ENCODE assay signal across 8 mouse cellular contexts in the genomic region with DNA sequence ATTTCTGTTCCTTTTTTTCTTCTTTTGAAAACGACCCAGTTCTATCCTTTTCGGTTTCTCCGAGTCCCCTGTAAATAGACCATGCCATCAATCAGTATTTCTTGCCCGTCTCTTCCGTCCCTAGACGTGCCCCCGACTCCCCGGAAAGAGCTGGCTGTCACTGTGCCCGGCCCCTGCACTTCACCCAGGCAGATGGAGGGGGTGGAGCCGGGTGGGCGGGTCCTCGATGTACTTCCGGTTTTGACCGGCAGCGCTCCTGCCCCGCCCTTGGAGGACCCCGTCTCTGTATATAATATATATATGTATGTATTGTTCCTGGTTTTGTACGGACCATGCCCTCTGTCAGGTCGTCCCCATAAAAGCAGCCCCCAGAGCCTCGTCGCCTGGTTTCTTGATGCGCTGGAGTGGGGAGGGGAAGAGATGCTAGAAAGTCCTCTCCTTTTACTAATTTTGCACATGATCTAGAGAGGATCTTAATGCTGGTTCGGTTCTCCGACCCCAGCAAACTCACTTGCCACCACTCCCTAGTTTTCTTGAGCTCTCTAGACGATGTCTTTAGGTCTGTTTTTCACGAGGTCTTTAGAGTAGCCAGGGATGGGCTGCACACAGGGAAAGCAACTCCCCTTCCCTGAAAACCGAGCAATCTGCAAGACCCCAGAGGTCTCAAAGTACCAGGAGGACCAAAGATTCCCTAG. TPM values are rescaled to one million over a fixed set of nuclear protein-coding genes. Genes with fewer than 3 reads are reported as not detected.
DNase-seq lines count a peak whose midpoint lies in the region; ATAC-seq and TF ChIP-seq lines count a peak whose summit lies in the region.

No protein-coding gene starts in this region.

- H3K79me3 ChIP-seq in C2C12 (ENCODE audit: low read depth): peaks cover 5% of the 10 kb centered on the region

- no peak overlapping the region for H3ac ChIP-seq in C2C12 (ENCODE audit: control insufficient read depth, insufficient read length, low read depth)

- peaks cover 31% of the 10 kb centered on the region for H3K36me3 ChIP-seq in C2C12 (ENCODE audit: control insufficient read depth, insufficient read depth)
- H3K36me3 ChIP-seq in embryonic facial prominence, embryonic 14.5 days (ENCODE audit: control insufficient read depth, insufficient read depth, low read length): peaks cover 42% of the 10 kb centered on the region
- peaks cover 42% of the 10 kb centered on the region for H3K36me3 ChIP-seq in heart, embryonic 10.5 days
- H3K36me3 ChIP-seq in liver, embryonic 15.5 days (replicated peaks): peaks cover 42% of the 10 kb centered on the region
- H3K36me3 ChIP-seq in stomach, postnatal 0 days (ENCODE audit: control insufficient read depth, insufficient read depth, low read length): peaks cover 19% of the 10 kb centered on the region

- H3K9me3 ChIP-seq in embryonic facial prominence, embryonic 14.5 days (ENCODE audit: control insufficient read depth, low read length): no peaks in the 10 kb centered on the region
- H3K9me3 ChIP-seq in heart, embryonic 10.5 days: no peaks in the 10 kb centered on the region
- H3K9me3 ChIP-seq in liver, embryonic 15.5 days (replicated peaks): no peaks in the 10 kb centered on the region
- H3K9me3 ChIP-seq in stomach, postnatal 0 days (ENCODE audit: control insufficient read depth, low read length): no peaks in the 10 kb centered on the region

- peak overlapping the region; percentile 82 for H3K4me2 ChIP-seq in embryonic facial prominence, embryonic 14.5 days (ENCODE audit: low read depth, low read length)
- H3K4me2 ChIP-seq in liver, embryonic 15.5 days: peak overlapping the region; percentile 88
- peak overlapping the region; percentile 71 for H3K4me2 ChIP-seq in stomach, postnatal 0 days (replicated peaks; ENCODE audit: low read depth)

- H3K27me3 ChIP-seq in C2C12 (ENCODE audit: control insufficient read depth, insufficient read depth, insufficient read length): no peaks in the 10 kb centered on the region
- no peaks in the 10 kb centered on the region for H3K27me3 ChIP-seq in embryonic facial prominence, embryonic 14.5 days (replicated peaks; ENCODE audit: control insufficient read depth, insufficient read depth, low read length)
- no peaks in the 10 kb centered on the region for H3K27me3 ChIP-seq in heart, embryonic 10.5 days (ENCODE audit: insufficient read depth, poor library complexity, severe bottlenecking)
- H3K27me3 ChIP-seq in liver, embryonic 15.5 days: peaks cover 12% of the 10 kb centered on the region
- no peaks in the 10 kb centered on the region for H3K27me3 ChIP-seq in stomach, postnatal 0 days (ENCODE audit: control insufficient read depth, insufficient read depth, low read length)

- no peak for TF ChIP-seq CTCF in C2C12 (IDR thresholded peaks at IDR 0.05; ENCODE audit: control insufficient read depth, insufficient read depth, insufficient read length)
- 0 out of 2 replicates have a peak, but pooled peaks have one; percentile 15 for TF ChIP-seq CTCF in stomach, postnatal 0 days (IDR thresholded peaks at IDR 0.05; ENCODE audit: low read depth)

- TF ChIP-seq EP300 in stomach, postnatal 0 days (optimal IDR thresholded peaks at IDR 0.05): no peak

- peak; percentile 41 for ATAC-seq in embryonic facial prominence, embryonic 14.5 days (ENCODE audit: low read depth)
- ATAC-seq in liver, embryonic 15.5 days (ENCODE audit: insufficient read depth): peak; percentile 42
- ATAC-seq in stomach, postnatal 0 days (ENCODE audit: low FRiP score, low TSS enrichment): peak; percentile 35; the same call in 1 of the 2 replicates

- H3K79me2 ChIP-seq in C2C12 (ENCODE audit: control insufficient read depth, insufficient read depth): peaks cover 15% of the 10 kb centered on the region

- H3K4me1 ChIP-seq in embryonic facial prominence, embryonic 14.5 days (ENCODE audit: control insufficient read depth, insufficient read depth, low read length): peaks cover 29% of the 10 kb centered on the region
- H3K4me1 ChIP-seq in heart, embryonic 10.5 days: peaks cover 86% of the 10 kb centered on the region
- peaks cover 77% of the 10 kb centered on the region for H3K4me1 ChIP-seq in liver, embryonic 15.5 days (replicated peaks)
- peaks cover 12% of the 10 kb centered on the region; the same call in 1 of the 2 replicates for H3K4me1 ChIP-seq in stomach, postnatal 0 days (replicated peaks; ENCODE audit: control insufficient read depth, insufficient read depth)

- DNase-seq in adrenal gland, postnatal 25 days: peak; percentile 87
- peak; percentile 91 for DNase-seq in embryonic facial prominence, embryonic 14.5 days (ENCODE audit: low spot score)
- DNase-seq in heart, embryonic 10.5 days (ENCODE audit: low spot score): peak; percentile 93
- peak; percentile 80 for DNase-seq in kidney, adult 9 months
- peak; percentile 74 for DNase-seq in natural killer cell, adult 2 months (ENCODE audit: low spot score in 2 of 2)
- DNase-seq in stomach, postnatal 0 days (ENCODE audit: low spot score): peak; percentile 87

- peak overlapping the region; percentile 2 for H3K4me3 ChIP-seq in C2C12 (ENCODE audit: insufficient read depth, poor library complexity, severe bottlenecking)
- peak overlapping the region; percentile 35 for H3K4me3 ChIP-seq in embryonic facial prominence, embryonic 14.5 days (ENCODE audit: low read depth, low read length)
- H3K4me3 ChIP-seq in heart, embryonic 10.5 days: peak overlapping the region; percentile 57
- H3K4me3 ChIP-seq in liver, embryonic 15.5 days (replicated peaks): peak overlapping the region; percentile 60
- peak overlapping the region; percentile 38 for H3K4me3 ChIP-seq in stomach, postnatal 0 days (ENCODE audit: low read depth, low read length)

- peak overlapping the region; percentile 77 for H3K27ac ChIP-seq in embryonic facial prominence, embryonic 14.5 days (replicated peaks; ENCODE audit: low read depth, low read length)
- H3K27ac ChIP-seq in heart, embryonic 10.5 days: peak overlapping the region; percentile 85
- peak overlapping the region; percentile 100 for H3K27ac ChIP-seq in liver, embryonic 15.5 days (replicated peaks)
- H3K27ac ChIP-seq in stomach, postnatal 0 days (replicated peaks): peak overlapping the region; percentile 79

- H3K9ac ChIP-seq in embryonic facial prominence, embryonic 14.5 days (ENCODE audit: low read depth, low read length): peak overlapping the region; percentile 60
- H3K9ac ChIP-seq in liver, embryonic 15.5 days: peak overlapping the region; percentile 51
- peak overlapping the region; percentile 55; the same call in 1 of the 2 replicates for H3K9ac ChIP-seq in stomach, postnatal 0 days (ENCODE audit: low read length)

- WGBS in embryonic facial prominence, embryonic 14.5 days: 1% methylated on average over 27 of the region's 27 CpGs
- 2% methylated on average over 27 of the region's 27 CpGs for WGBS in heart, embryonic 10.5 days
- 1% methylated on average over 27 of the region's 27 CpGs for WGBS in liver, embryonic 15.5 days (ENCODE audit: insufficient replicate concordance)
- 2% methylated on average over 27 of the region's 27 CpGs for WGBS in stomach, postnatal 0 days

TF ChIP-seq in C2C12, 6 proteins besides CTCF, POLR2A, EP300 and RAD21 (continues in another document):
- TF ChIP-seq USF1 (IDR thresholded peaks at IDR 0.05; ENCODE audit: low read depth) (no peak), MAX (IDR thresholded peaks at IDR 0.05) (no peak), MYOD1 (IDR thresholded peaks at IDR 0.05; ENCODE audit: control insufficient read depth, insufficient read length, low read depth) (no peak)

RNA-seq across cellular contexts. Expression of gene Samd14, which starts 3.0 kb away (rescaled TPM):
- polyA plus RNA-seq in C2C12 (2012; fragmentation: generic; extraction: Trizol): 14.0 TPM
- total RNA-seq in adrenal gland, postnatal 25 days (2021): 3.0 and 4.4 TPM in 2 replicates
- 21.9 and 29.0 TPM in 2 replicates for polyA plus RNA-seq in embryonic facial prominence, embryonic 14.5 days (2014; fragmentation: Nextera tagmentation; extraction: Ambion mirVana)
- 15.1 and 18.8 TPM in 2 replicates for polyA plus RNA-seq in heart, embryonic 10.5 days (2016; fragmentation: Nextera tagmentation; extraction: Ambion mirVana)
- polyA plus RNA-seq in liver, embryonic 15.5 days (2015; fragmentation: Nextera tagmentation; extraction: Ambion mirVana): 33.9 and 39.2 TPM in 2 replicates
- polyA plus RNA-seq in stomach, postnatal 0 days (2015; fragmentation: Nextera tagmentation; extraction: Ambion mirVana): 6.7 and 7.2 TPM in 2 replicates

RNA-seq across cellular contexts. Expression of gene Ppp1r9b, which starts 15.8 kb away (rescaled TPM):
- polyA plus RNA-seq in C2C12 (2012; fragmentation: generic; extraction: Trizol): 31.8 TPM
- 125 and 146 TPM in 2 replicates for total RNA-seq in adrenal gland, postnatal 25 days (2021)
- 16.0 and 16.1 TPM in 2 replicates for polyA plus RNA-seq in embryonic facial prominence, embryonic 14.5 days (2014; fragmentation: Nextera tagmentation; extraction: Ambion mirVana)
- polyA plus RNA-seq in heart, embryonic 10.5 days (2016; fragmentation: Nextera tagmentation; extraction: Ambion mirVana): 8.5 and 12.5 TPM in 2 replicates
- 8.2 and 8.8 TPM in 2 replicates for polyA plus RNA-seq in liver, embryonic 15.5 days (2015; fragmentation: Nextera tagmentation; extraction: Ambion mirVana)
- polyA plus RNA-seq in stomach, postnatal 0 days (2015; fragmentation: Nextera tagmentation; extraction: Ambion mirVana): 4.9 and 5.4 TPM in 2 replicates

RNA-seq across cellular contexts. Expression of gene Sgca, which starts 30.5 kb away (rescaled TPM):
- 5.3 TPM for polyA plus RNA-seq in C2C12 (2012; fragmentation: generic; extraction: Trizol)
- not detected in 2 replicates for total RNA-seq in adrenal gland, postnatal 25 days (2021)
- 18.6 and 19.5 TPM in 2 replicates for polyA plus RNA-seq in embryonic facial prominence, embryonic 14.5 days (2014; fragmentation: Nextera tagmentation; extraction: Ambion mirVana)
- polyA plus RNA-seq in heart, embryonic 10.5 days (2016; fragmentation: Nextera tagmentation; extraction: Ambion mirVana): 12.5 and 25.8 TPM in 2 replicates
- 0.35 and 1.1 TPM in 2 replicates for polyA plus RNA-seq in liver, embryonic 15.5 days (2015; fragmentation: Nextera tagmentation; extraction: Ambion mirVana)
- 0.47 and 0.80 TPM in 2 replicates for polyA plus RNA-seq in stomach, postnatal 0 days (2015; fragmentation: Nextera tagmentation; extraction: Ambion mirVana)

RNA-seq across cellular contexts. Expression of gene Pdk2, which starts 34.5 kb away (rescaled TPM):
- 1.8 TPM for polyA plus RNA-seq in C2C12 (2012; fragmentation: generic; extraction: Trizol)
- 82.9 and 86.4 TPM in 2 replicates for total RNA-seq in adrenal gland, postnatal 25 days (2021)
- 37.8 and 41.6 TPM in 2 replicates for polyA plus RNA-seq in embryonic facial prominence, embryonic 14.5 days (2014; fragmentation: Nextera tagmentation; extraction: Ambion mirVana)
- polyA plus RNA-seq in heart, embryonic 10.5 days (2016; fragmentation: Nextera tagmentation; extraction: Ambion mirVana): 27.4 and 41.1 TPM in 2 replicates
- polyA plus RNA-seq in liver, embryonic 15.5 days (2015; fragmentation: Nextera tagmentation; extraction: Ambion mirVana): 10.2 and 10.8 TPM in 2 replicates
- polyA plus RNA-seq in stomach, postnatal 0 days (2015; fragmentation: Nextera tagmentation; extraction: Ambion mirVana): 29.8 and 39.0 TPM in 2 replicates

RNA-seq across cellular contexts. Expression of gene Hils1, which starts 39.3 kb away (rescaled TPM):
- polyA plus RNA-seq in C2C12 (2012; fragmentation: generic; extraction: Trizol): not detected
- not detected in 2 replicates for total RNA-seq in adrenal gland, postnatal 25 days (2021)
- 0.25 and 0.61 TPM in 2 replicates for polyA plus RNA-seq in embryonic facial prominence, embryonic 14.5 days (2014; fragmentation: Nextera tagmentation; extraction: Ambion mirVana)
- 0.22 TPM in 1 of 2 replicates, not detected in the other for polyA plus RNA-seq in heart, embryonic 10.5 days (2016; fragmentation: Nextera tagmentation; extraction: Ambion mirVana)
- not detected in 2 replicates for polyA plus RNA-seq in liver, embryonic 15.5 days (2015; fragmentation: Nextera tagmentation; extraction: Ambion mirVana)
- polyA plus RNA-seq in stomach, postnatal 0 days (2015; fragmentation: Nextera tagmentation; extraction: Ambion mirVana): not detected in 2 replicates

Comparison
In these comparisons a context has a peak if more than half of its experiments do, and no peak if none do; other contexts are left out.
1. Peak in every context shown above with its lines: DNase-seq, ATAC-seq, H3K4me3 ChIP-seq and H3K27ac ChIP-seq.
2. H3K4me3 ChIP-seq: peak in every context shown above with its lines; median percentile 60 in liver, embryonic 15.5 days; 57 in heart, embryonic 10.5 days; 38 in stomach, postnatal 0 days; 35 in embryonic facial prominence, embryonic 14.5 days; 2 in C2C12.